Mouse (Mus musculus): Measurements from ENCODE around the gene Nlgn1.

The Nlgn1 gene

DNA sequence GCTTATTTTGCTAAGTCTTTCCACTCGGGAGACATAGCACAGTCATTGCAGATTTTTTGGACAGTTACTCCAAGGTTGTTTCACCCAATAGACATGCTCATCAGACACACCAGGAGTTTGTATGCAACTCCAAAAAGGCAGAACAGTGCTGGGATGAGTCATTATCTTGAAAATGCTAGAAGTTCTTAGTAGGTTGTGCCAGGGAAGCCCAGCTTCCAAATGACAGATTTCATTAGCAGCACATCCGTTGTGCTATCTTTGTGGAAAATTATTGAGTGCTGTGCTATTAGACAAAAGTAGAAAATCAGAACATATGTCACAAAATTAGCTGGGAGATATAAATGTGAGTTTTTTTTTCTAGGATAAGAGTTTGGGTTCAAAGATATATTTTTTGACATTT, 137.3 kb downstream of the Nlgn1 start:
- no peak for DNase-seq

- DNase-seq, result no peak
Observed at GRCm38 (mm10) chr3:26181013-26181412, 151.2 kb downstream of the Nlgn1 start.

GRCm38 (mm10) chr3:26175371-26175770, 156.9 kb downstream of the Nlgn1 start:
- DNase-seq, result no peak

GRCm38 (mm10) chr3:26174257-26174656, 158.0 kb downstream of the Nlgn1 start:
- no peak for DNase-seq

- DNase-seq, result no peak
Observed at GRCm38 (mm10) chr3:26173613-26174012, 158.6 kb downstream of the Nlgn1 start.

- no peak for DNase-seq
Observed at GRCm38 (mm10) chr3:26166711-26167110, 165.5 kb downstream of the Nlgn1 start.

GRCm38 (mm10) chr3:26153782-26154181, 178.5 kb downstream of the Nlgn1 start:
- peak; percentile 76 to 85 for DNase-seq

DNA sequence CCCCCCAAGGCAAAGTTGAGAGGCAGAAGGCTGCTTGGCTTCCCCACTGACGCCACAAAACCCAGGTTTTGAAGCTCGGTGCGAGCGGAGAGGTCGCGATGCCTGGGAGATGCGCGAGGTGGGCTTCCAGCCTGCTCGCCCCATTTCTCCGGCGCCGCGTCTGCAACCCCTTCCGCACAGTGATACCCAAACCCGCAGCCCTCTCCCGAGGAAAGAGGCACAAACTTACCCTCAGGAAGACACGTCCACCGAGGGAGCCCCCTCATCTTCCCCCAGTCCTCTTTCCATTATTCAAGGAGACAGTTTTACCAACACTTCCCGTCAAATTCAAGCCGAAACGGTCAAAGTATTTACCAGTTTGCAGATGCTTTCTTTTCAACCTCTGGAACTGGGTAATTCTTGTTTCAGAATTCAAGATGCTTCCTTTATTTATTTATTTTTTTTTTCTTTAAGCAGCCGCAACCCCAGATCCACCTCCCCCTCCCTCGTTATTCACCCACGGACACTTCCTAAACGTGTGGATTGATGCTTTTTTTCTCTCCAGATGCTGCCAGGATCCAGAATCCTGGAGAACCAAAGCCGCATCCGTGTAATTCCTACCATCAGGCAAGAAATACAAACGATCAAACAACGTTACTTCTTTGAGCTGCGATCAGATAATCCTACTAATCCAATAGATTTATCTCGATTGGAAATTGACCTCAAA, 179.1 kb downstream of the Nlgn1 start:
- peak; percentile 35 to 51 for DNase-seq

GRCm38 (mm10) chr3:26152510-26153035, 179.7 kb downstream of the Nlgn1 start:
- peak; percentile 61 to 71 for DNase-seq

GRCm38 (mm10) chr3:26151351-26152020, 180.8 kb downstream of the Nlgn1 start:
- no peak for DNase-seq

- no peak for DNase-seq
Observed at GRCm38 (mm10) chr3:26146174-26146573, 186.1 kb downstream of the Nlgn1 start.

DNA sequence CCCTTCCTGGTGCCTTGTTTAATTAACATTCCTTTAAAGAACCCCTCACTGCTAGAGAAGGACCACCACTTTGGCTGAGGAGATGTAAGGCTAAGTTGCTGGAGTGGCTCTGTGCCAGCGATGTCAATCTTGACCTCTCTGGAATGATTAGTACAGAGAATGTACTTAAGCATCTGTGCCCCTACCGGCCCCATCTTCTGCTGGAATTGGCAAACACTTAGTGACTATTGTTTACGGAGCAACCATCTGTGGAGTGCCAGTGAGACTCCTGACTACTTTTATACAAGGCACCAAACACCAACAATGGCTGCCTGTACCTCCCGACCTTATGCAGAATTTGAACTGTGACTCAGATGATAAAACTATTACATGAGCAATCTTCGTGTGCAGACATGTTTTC, 186.8 kb downstream of the Nlgn1 start:
- DNase-seq, result no peak

- peak; percentile 73 to 76 for DNase-seq
Observed at GRCm38 (mm10) chr3:26141590-26141989, 190.7 kb downstream of the Nlgn1 start.

- DNase-seq, result no peak
Observed at GRCm38 (mm10) chr3:26134839-26135651, 197.2 kb downstream of the Nlgn1 start.

DNA sequence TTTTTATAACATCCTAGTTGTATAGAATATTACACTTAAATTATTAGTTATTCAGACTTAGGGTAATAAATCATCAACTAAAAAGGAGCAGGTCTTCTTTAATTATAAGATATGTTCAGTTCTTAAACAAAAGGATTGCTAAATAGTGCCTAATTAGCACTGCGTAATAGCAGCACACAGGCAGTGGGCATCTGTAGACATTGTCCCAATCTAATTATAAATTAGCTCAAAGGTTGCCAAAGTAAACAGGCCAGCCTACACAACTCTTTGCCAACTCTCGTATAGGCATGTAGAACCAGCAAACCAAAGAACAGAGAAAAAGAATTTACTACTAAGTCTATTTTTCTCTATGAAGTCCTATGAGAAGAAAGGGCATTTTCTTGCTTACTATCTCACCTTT, 201.3 kb downstream of the Nlgn1 start:
- no peak for DNase-seq

GRCm38 (mm10) chr3:26129455-26129854, 202.8 kb downstream of the Nlgn1 start:
- DNase-seq, result no peak

GRCm38 (mm10) chr3:26117071-26117470, 215.2 kb downstream of the Nlgn1 start:
- no peak for DNase-seq

DNA sequence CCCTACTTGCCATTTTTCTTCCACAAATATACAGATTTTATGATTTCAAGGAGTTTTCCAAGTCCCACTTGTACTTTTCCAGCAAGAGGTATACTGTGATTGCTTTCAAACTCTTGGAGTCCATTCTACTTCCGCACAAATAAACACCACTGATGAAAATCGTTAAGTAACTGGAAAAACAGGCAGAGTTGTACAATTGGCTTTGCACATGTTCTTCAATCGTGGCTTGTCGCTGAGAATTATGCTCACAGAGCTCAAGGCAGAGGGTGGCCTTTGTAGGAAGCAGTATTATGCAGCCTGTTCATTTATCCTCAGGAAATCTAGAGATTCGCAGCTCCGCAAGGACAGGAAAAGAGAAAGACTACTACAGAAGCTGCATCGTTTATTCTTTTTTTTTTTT, 225.9 kb downstream of the Nlgn1 start:
- no peak for DNase-seq

DNA sequence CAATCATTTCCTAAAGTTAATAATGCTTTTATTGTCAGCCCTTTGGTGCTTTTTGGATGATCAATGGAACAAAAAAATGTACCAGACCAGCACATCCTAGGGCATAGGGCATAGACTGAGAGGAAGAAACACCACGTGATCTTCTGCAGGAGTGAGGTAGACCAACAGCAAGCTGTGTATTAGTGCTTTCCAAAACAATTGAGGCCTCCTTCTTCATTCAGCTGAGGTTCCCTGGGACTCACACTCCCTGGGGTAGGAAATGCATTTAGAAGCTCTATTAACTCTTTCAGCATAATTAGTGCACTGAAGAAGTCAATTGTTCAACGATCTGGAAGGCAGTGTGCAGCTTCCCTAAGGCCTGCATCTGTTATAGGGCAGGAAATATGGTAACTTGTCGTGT, 226.7 kb downstream of the Nlgn1 start:
- no peak for DNase-seq

DNA sequence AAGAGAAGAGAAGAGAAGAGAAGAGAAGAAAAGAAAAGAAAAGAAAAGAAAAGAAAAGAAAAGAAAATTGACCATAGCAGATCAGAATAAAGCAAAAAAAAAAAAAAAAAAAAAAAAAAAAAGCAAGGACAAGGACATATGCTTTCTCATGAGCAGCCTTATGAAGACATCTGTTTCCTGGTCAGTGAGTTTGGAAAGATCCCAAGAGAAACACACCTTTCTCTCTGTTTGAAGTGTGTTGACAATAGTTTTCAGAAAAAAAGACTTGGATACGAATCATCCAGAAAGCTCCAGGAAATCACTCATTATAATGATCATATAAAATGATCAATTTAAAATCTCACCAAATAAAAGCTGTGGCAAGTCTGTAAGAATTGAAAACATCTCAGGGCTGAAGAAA, 230.0 kb downstream of the Nlgn1 start:
- DNase-seq, result no peak

GRCm38 (mm10) chr3:26095551-26095950, 236.7 kb downstream of the Nlgn1 start:
- DNase-seq, result peak; percentile 13 to 21

- DNase-seq, result no peak
Observed at GRCm38 (mm10) chr3:26069366-26069765, 262.9 kb downstream of the Nlgn1 start.

DNA sequence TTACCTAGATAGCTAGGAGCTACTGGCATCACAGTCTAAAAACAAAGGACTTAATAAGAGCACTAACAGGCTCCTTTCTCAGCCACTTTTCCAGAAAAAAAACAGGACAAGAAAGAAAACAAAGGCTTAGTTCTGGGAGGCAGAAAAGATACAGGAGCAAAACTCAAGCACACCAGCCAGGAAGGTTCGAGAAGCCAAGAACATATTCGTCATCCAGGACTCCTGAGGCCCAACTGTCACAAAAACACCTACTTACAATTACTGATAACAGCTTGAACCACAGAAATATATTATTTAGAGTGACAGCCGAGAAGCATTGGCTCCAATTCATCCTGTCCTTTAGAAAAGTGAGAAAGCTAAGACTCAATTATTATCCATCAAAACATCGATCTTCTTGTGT, 281.5 kb downstream of the Nlgn1 start:
- DNase-seq, result no peak

Measured in cerebellum, postnatal 36 days (tissue).